Mouse (Mus musculus) intestine, embryonic 15.5 days (tissue): ENCODE data around the gene Igfals. TPM values are rescaled to one million over a fixed set of nuclear protein-coding genes. Genes with fewer than 3 reads are reported as not detected.

Experiments
- ATAC-seq: fragments of 200-750 bp; cut with Nextera tagmentation; 2 replicates; pipeline ENCODE4 v1.8.0; 2017; ENCODE audit warnings: moderate TSS enrichment, moderate library complexity
- H3K27ac ChIP-seq: fragments of 300-500 bp; sonication (generic); 2 replicates; pipeline ENCODE4 v1.5.1; 2015; ENCODE audit warnings: mild to moderate bottlenecking, inconsistent platforms
- H3K27me3 ChIP-seq: fragments of 300-500 bp; sonication (generic); replicated peaks from 2 replicates; pipeline ENCODE4 v1.6.1; 2015; ENCODE audit warnings: inconsistent platforms
- H3K36me3 ChIP-seq: fragments of 300-500 bp; sonication (generic); 2 replicates; pipeline ENCODE4 v1.6.1; 2015; ENCODE audit warnings: inconsistent platforms
- H3K4me1 ChIP-seq: fragments of 300-500 bp; sonication (generic); replicated peaks from 2 replicates; pipeline ENCODE4 v1.6.1; 2015; ENCODE audit warnings: inconsistent platforms
- H3K4me2 ChIP-seq: fragments of 300-500 bp; sonication (generic); replicated peaks from 2 replicates; pipeline ENCODE4 v1.6.1; 2015; ENCODE audit warnings: mild to moderate bottlenecking, inconsistent platforms
- H3K4me3 ChIP-seq: fragments of 300-500 bp; sonication (generic); replicated peaks from 2 replicates; pipeline ENCODE4 v1.5.1; 2015; ENCODE audit warnings: inconsistent platforms
- H3K9ac ChIP-seq: fragments of 300-500 bp; sonication (generic); 2 replicates; pipeline ENCODE4 v1.6.1; 2015; ENCODE audit warnings: inconsistent platforms
- H3K9me3 ChIP-seq: fragments of 300-500 bp; sonication (generic); 2 replicates; pipeline ENCODE4 v1.6.1; 2016; ENCODE audit warnings: inconsistent platforms
- WGBS: fragments of 180-500 bp; shearing (Covaris S2); methylation state at CpG from one replicate; pipeline ENCODE4 v1.1.7; 2015; 5-methylcytosine and 5-hydroxymethylcytosine counted together
- polyA plus RNA-seq: library from polyadenylated mRNA; unstranded; fragments of >200 nt; fragmentation: Nextera tagmentation; extraction: Ambion mirVana; gene quantifications from 2 replicates; pipeline ENCODE4 v1.2.1, GENCODE M21; 2015

Gene Igfals
- polyA plus RNA-seq, 1 experiment from 2014 or later = 3.4 TPM

DNA sequence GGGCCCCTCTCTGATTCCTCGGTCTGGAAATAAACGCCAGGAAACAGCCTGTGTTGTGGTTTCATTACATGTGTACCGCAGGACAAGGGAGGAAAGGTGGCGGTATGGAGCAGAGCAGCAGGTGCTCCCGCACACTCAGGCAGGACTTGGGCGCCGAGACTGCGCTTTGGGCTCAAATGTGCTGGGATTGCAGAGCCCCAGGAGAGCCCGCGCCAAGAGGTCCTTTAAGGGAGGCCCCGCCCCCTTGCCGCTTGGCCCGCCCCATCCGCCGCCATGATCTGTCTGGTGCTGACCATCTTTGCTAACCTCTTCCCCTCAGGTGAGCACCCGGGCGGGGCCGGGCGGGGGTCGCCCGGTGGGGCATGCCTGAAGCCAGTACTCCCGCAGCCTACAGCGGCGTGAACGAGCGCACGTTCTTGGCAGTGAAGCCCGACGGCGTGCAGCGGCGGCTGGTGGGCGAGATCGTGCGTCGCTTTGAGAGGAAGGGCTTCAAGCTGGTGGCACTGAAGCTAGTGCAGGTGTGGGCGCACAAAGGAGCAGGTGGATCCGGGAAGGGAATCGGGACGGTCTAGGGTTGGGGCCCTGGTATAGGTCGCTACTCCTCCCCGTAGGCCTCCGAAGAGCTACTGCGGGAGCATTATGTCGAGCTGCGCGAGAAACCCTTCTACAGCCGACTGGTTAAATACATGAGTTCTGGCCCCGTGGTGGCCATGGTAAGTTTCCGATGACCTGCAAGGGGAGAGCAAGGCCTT, 30.6 kb downstream of the Igfals start, which contains the start of gene Nme3:
Nme3 (plus strand) TSS at position 260 of the 752 bp plus-strand sequence.
- peaks cover 50% of the 10 kb centered on the region for H3K36me3 ChIP-seq

GRCm38 (mm10) chr17:24896993-24897269, 31.1 kb downstream of the Igfals start:
- peak overlapping the region; percentile 91 for H3K4me3 ChIP-seq
- H3K27ac ChIP-seq = peak overlapping the region; percentile 87; the same call in 1 of the 2 replicates
- 28% methylated on average over 11 of the region's 11 CpGs for WGBS
- H3K4me2 ChIP-seq = peak overlapping the region; percentile 92
- no peak for ATAC-seq
- peaks cover 55% of the 10 kb centered on the region for H3K36me3 ChIP-seq
- no peaks in the 10 kb centered on the region for H3K9me3 ChIP-seq
- H3K9ac ChIP-seq = peak overlapping the region; percentile 83
- H3K27me3 ChIP-seq = no peaks in the 10 kb centered on the region
- H3K4me1 ChIP-seq = peaks cover 29% of the 10 kb centered on the region

More for the DNA sequence above, 30.6 kb downstream of the Igfals start, which contains the start of gene Nme3:
- no peaks in the 10 kb centered on the region for H3K27me3 ChIP-seq
- H3K9me3 ChIP-seq = no peaks in the 10 kb centered on the region
- H3K4me1 ChIP-seq = peaks cover 29% of the 10 kb centered on the region
- peak within 1 kb of the TSS; percentile 87 for H3K27ac ChIP-seq
- peak within 1 kb of the TSS; percentile 83 for H3K9ac ChIP-seq
- ATAC-seq = peak; percentile 85
- peak within 1 kb of the TSS; percentile 92 for H3K4me2 ChIP-seq
- H3K4me3 ChIP-seq = peak within 1 kb of the TSS; percentile 91
- WGBS = 1% methylated on average over 50 of the region's 50 CpGs

- Histone ChIP-seq H3K27me3 (no peaks in the 10 kb centered on the region), H3K9ac (0 out of 2 replicates have a peak overlapping the region, but pooled peaks have one; percentile 83), H3K4me2 (peak overlapping the region; percentile 92), H3K27ac (no peak overlapping the region), H3K9me3 (no peaks in the 10 kb centered on the region), H3K36me3 (peaks cover 54% of the 10 kb centered on the region), H3K4me3 (peak overlapping the region; percentile 91), H3K4me1 (peaks cover 29% of the 10 kb centered on the region)
- 81% methylated on average over 4 of the region's 4 CpGs for WGBS
- ATAC-seq = no peak
Measured at GRCm38 (mm10) chr17:24897600-24897999, 31.8 kb downstream of the Igfals start.

DNA sequence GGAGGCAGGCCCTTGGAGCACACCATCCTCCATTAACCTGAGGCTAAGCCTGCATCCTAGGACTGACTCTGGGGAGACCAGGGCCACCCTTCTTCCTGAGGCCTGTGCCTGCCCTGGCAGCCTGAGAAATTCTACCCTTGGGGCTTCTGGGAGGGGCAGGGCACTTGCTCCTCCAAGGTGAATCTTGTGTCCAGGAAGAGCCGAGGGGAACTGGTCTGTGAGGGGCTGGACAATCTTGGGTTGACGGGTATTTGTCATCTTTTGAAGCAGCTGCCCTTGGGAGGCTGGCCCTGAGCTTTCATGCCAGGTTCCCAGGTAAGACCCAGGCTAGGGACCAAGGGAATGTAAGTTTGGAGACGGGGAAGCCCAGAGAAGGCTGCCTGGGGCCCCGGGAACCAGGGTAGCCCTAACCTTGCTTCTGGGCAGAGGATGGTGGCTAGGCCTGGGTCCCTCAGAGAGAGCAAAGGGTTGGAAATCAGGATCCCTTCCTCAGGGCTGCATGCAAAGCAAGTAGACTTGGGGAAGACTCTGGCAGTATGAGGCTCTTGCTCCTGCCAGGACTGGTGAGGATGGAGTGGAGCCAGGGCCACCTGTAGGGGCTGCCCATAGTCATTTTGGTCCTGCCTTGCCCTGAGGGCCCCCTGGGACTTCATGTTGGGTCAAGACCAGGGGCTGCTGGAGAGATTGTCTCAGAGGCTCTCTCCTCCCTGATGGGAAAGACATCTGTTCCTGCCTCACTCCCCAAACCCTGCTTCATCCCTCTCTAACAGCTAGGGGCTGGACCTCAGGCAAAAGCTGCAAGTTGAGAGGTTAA, 32.5 kb downstream of the Igfals start:
- no peak for ATAC-seq
- 65% methylated on average over 4 of the region's 4 CpGs for WGBS
- Histone ChIP-seq H3K4me1 (peaks cover 29% of the 10 kb centered on the region), H3K36me3 (peaks cover 54% of the 10 kb centered on the region), H3K9me3 (no peaks in the 10 kb centered on the region), H3K9ac (0 out of 2 replicates have a peak overlapping the region, but pooled peaks have one; percentile 83), H3K4me3 (no peak overlapping the region), H3K27me3 (no peaks in the 10 kb centered on the region), H3K4me2 (peak overlapping the region; percentile 92), H3K27ac (no peak overlapping the region)

DNA sequence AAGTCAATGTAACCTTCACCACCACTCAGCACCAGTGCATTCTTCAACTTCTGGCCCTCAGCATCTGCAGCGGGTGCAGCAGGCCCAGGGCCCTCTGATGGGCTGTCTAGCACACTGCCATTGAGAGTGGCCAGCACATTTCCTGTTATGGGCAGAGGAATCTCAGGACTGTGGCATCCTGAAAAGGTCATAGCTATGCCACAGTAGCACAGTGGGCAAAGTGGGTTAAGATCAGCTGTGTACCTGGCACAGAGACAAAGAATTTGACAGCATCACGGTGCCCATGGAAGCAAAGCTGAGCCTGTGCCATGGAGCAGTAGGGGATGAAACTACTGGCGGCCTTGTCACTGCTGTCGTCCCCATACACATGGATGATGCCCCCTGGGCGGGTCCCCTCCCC, 33.4 kb downstream of the Igfals start:
- no peak for ATAC-seq
- WGBS = 85% methylated on average over 5 of the region's 5 CpGs
- Histone ChIP-seq H3K27me3 (no peaks in the 10 kb centered on the region), H3K27ac (no peak overlapping the region), H3K4me3 (no peak overlapping the region), H3K9me3 (no peaks in the 10 kb centered on the region), H3K4me2 (no peak overlapping the region), H3K36me3 (peaks cover 59% of the 10 kb centered on the region), H3K4me1 (peaks cover 23% of the 10 kb centered on the region), H3K9ac (no peak overlapping the region)

GRCm38 (mm10) chr17:24900014-24900413, 34.2 kb downstream of the Igfals start:
- Histone ChIP-seq H3K9ac (no peak overlapping the region), H3K4me3 (no peak overlapping the region), H3K4me1 (peaks cover 20% of the 10 kb centered on the region), H3K9me3 (no peaks in the 10 kb centered on the region), H3K4me2 (no peak overlapping the region), H3K27me3 (no peaks in the 10 kb centered on the region), H3K27ac (no peak overlapping the region), H3K36me3 (peaks cover 66% of the 10 kb centered on the region)
- no peak for ATAC-seq
- 92% methylated on average over 6 of the region's 6 CpGs for WGBS

GRCm38 (mm10) chr17:24902124-24902523, 36.3 kb downstream of the Igfals start:
- peaks cover 8% of the 10 kb centered on the region for H3K4me1 ChIP-seq
- H3K4me2 ChIP-seq = no peak overlapping the region
- H3K9me3 ChIP-seq = no peaks in the 10 kb centered on the region
- peaks cover 84% of the 10 kb centered on the region for H3K36me3 ChIP-seq
- no peaks in the 10 kb centered on the region for H3K27me3 ChIP-seq
- 92% methylated on average over 5 of the region's 5 CpGs for WGBS
- H3K9ac ChIP-seq = no peak overlapping the region
- no peak for ATAC-seq
- H3K4me3 ChIP-seq = no peak overlapping the region
- H3K27ac ChIP-seq = no peak overlapping the region

DNA sequence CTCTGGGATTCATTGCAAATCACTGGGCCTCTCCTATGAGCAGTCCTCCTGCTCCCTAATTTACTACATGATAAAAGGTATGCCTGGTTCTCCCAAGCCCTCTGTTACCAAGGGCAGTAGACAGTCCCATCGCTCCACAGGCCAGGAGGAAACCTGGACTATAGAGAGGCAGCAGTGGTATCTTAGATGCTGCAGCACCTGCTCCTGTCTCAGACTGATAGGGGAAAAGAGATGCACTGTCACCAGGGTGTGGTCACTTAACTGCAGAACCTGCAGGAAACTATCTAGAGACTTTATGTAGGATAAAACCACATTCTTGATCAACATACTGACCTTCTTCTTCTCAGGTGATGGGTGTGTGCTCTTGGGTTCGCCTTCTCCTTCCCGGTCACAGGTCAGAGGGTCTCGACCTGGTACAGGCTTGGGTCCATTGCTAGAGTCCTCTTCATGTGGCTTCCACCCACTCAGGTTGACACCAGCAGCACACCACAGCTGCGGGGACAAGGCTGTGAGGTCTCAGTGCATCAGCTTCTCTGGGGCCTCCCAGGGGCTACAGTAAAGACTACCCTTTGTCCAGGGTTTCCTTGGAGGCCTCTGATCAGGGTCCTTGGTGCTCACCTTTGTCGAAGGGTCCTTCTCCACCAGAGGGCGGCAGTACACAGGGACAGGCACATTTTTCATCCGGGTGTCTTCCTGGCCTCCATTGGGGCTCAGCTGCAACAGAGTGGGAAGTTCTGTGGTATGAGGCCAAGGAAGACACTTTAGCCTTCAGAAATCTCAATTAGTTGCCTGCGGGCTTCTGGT, 37.1 kb downstream of the Igfals start:
- peak; percentile 61; the same call in 1 of the 2 replicates for ATAC-seq
- no peak overlapping the region for H3K4me2 ChIP-seq
- no peaks in the 10 kb centered on the region for H3K9me3 ChIP-seq
- H3K9ac ChIP-seq = no peak overlapping the region
- WGBS = 65% methylated on average over 9 of the region's 9 CpGs
- H3K4me1 ChIP-seq = peaks cover under 1% of the 10 kb centered on the region; the same call in 1 of the 2 replicates
- H3K27me3 ChIP-seq = no peaks in the 10 kb centered on the region
- no peak overlapping the region for H3K4me3 ChIP-seq
- peaks cover 88% of the 10 kb centered on the region for H3K36me3 ChIP-seq
- H3K27ac ChIP-seq = no peak overlapping the region

DNA sequence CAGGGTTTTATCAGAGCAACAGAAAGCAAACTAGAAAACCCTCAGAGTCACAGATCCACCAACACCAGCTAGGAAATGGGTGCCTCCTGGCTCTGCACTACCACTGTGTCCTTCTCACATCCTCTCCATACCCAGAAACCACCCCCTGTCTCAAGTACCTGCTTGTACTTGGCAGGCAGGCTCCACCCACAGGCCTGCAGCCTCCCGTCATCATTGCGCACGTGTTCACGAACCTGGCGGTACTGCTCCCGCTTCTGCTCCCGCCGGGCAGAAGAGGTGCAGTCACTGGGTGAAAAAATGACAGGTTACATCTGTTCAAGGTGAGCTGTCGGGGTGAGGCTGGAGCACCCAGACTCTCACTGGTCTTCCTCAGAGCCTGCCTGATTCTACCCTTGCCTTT, 38.0 kb downstream of the Igfals start:
- H3K9ac ChIP-seq = no peak overlapping the region
- H3K4me3 ChIP-seq = no peak overlapping the region
- H3K4me2 ChIP-seq = no peak overlapping the region
- no peak overlapping the region for H3K27ac ChIP-seq
- H3K9me3 ChIP-seq = no peaks in the 10 kb centered on the region
- 88% methylated on average over 9 of the region's 9 CpGs for WGBS
- H3K27me3 ChIP-seq = no peaks in the 10 kb centered on the region
- H3K4me1 ChIP-seq = no peaks in the 10 kb centered on the region
- ATAC-seq = no peak
- peaks cover 91% of the 10 kb centered on the region for H3K36me3 ChIP-seq

DNA sequence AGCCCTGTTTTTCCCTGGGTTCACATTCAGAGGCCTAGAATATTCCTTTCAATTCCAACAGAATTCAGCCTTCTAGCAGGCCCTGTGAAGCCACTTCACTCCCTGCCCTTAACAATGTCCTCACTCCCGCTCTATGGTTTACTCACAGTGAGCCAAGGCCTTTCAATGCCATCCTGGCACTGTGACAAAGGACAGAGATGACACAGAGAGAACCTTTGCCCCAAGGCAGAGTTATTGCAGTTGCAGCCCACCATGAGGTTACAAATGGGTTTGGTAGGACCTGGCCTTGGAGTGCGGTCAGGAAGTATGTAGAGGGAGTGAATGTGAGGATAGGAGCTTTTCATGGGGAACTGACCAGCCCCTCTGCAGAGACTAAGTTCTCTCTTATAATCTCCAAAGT, 41.8 kb downstream of the Igfals start:
- H3K27me3 ChIP-seq = no peaks in the 10 kb centered on the region
- H3K4me1 ChIP-seq = no peaks in the 10 kb centered on the region
- peaks cover 77% of the 10 kb centered on the region for H3K36me3 ChIP-seq
- ATAC-seq = no peak
- no peak overlapping the region for H3K4me3 ChIP-seq
- no peak overlapping the region for H3K9ac ChIP-seq
- WGBS = 91% methylated on average over 2 of the region's 2 CpGs
- H3K4me2 ChIP-seq = no peak overlapping the region
- H3K27ac ChIP-seq = no peak overlapping the region
- no peaks in the 10 kb centered on the region for H3K9me3 ChIP-seq

DNA sequence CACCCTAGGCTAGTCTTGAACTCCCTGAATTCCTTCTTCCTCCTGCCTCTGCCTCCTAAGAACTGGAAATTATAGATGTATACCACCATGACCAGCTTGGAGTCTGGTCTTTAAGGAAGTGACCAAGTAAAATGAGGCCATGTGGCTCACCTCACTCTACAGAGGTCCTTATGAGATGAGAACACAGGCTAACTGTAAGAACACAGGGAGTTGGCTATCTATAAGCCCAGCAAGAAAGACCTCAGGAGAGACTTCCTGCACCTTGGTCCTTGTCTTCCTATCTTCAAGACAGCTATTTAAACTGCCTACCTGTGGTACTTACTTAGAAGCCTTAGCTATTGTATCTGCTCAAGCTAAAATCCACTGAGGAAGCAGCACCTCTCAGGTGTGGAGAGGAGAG, 48.2 kb downstream of the Igfals start:
- Histone ChIP-seq H3K4me1 (no peaks in the 10 kb centered on the region), H3K36me3 (peaks cover 63% of the 10 kb centered on the region), H3K4me3 (no peak overlapping the region), H3K9me3 (no peaks in the 10 kb centered on the region), H3K4me2 (no peak overlapping the region), H3K9ac (no peak overlapping the region), H3K27ac (no peak overlapping the region), H3K27me3 (no peaks in the 10 kb centered on the region)
- ATAC-seq = no peak

GRCm38 (mm10) chr17:24923246-24923645, 57.4 kb downstream of the Igfals start:
- no peak overlapping the region for H3K27ac ChIP-seq
- H3K9ac ChIP-seq = no peak overlapping the region
- H3K36me3 ChIP-seq = peaks cover 60% of the 10 kb centered on the region
- H3K27me3 ChIP-seq = no peaks in the 10 kb centered on the region
- no peaks in the 10 kb centered on the region for H3K4me1 ChIP-seq
- no peak overlapping the region for H3K4me3 ChIP-seq
- H3K4me2 ChIP-seq = no peak overlapping the region
- no peak for ATAC-seq
- 86% methylated on average over 1 of the region's 1 CpGs for WGBS
- no peaks in the 10 kb centered on the region for H3K9me3 ChIP-seq
